Mouse (Mus musculus): ENCODE data around the gene Pls1. TPM values are rescaled to one million over a fixed set of nuclear protein-coding genes. Genes with fewer than 3 reads are reported as not detected.

Pls1 gene
- total RNA-seq (2022): 10 to 100 TPM; 16.0 to 19.6 (median 16.9) TPM

DNA sequence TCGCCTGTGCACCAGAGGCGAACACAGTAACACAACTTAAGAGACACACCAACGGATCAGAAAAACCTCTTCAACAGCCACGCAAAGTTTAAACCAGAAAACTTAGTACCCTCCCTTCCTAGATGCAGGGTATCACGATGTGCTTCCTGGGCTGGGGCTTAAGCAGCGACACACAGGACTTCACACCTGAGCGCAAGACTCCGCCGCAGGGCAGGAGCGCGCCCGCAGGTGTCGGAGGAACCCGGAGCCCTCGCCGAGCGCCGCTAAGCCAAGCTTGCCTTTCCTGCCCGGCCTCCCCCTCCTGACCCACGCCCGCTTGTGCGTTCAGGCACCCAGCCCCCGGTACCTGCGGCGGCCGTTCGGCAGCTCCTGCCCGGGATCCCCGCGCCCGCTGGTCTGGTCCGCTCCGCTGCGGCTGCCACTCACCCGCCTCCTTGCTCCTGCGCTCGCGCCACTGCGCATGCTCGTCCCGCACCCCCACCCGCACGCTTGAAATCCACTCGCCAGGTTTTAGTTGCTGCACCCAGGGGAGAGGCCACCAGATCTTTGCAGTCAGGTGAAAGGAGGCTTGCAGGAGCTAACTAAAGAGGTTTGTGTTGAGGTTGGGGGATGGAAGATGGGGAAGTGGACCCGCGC lies at the start of gene Pls1:
TSS of gene Pls1 (minus strand) at position 487 of the 636 bp plus-strand sequence.
- DNase-seq (ENCODE audit: low spot score in 2 of 2): peak; percentile 80 to 97

- no peak for DNase-seq (ENCODE audit: low spot score in 2 of 2)
Measured at GRCm38 (mm10) chr9:95882751-95883150, 37.6 kb upstream of the Pls1 start.

DNA sequence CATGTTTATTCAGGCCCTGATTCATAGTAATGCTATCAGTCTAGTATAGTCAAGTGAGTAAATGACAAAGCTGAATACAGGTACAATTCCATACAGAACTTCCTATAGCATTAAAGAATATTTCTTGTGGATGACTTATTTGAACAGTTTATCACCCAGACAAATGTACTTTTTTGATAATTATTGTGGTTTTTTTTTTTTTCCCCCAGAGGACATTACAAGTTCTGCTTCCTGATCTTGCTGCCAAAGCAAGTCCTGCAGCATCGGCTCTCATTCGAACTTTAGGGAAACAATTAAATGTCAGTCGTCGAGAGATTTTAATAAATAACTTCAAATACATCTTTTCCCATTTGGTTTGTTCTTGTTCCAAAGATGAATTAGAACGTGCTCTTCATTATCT lies 33.1 kb upstream of the Pls1 start:
- no peak for DNase-seq (ENCODE audit: low spot score in 2 of 2)

DNA sequence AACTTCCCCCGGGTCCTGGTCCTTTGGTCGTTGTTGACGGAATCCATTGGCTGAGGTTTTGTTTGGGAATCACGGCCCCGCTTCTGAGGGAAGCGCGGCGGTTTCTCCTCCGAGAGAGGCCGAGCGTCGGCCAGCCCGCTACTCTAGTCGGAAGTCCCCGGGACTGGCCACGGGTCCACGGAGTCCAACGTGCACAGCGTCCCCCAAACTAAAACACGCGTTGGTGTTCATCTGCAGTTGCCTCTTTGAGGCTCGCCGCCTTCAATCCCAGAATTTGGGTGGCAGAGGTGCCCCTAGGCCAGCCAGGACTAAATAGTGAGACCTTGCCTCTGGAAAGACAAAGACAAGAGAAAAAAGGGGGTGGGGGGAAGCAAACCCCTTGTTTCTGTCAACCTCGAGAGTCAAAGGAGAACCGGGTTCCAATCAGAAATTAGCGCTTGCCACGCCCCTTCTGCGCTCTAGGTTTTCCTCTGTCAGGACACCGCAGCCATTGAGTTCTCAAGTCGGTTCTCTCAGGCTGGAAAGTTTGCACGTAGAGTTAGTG lies 13.0 kb upstream of the Pls1 start:
- DNase-seq (ENCODE audit: low spot score in 2 of 2): peak in 1 of 2 experiments; percentile 28

DNA sequence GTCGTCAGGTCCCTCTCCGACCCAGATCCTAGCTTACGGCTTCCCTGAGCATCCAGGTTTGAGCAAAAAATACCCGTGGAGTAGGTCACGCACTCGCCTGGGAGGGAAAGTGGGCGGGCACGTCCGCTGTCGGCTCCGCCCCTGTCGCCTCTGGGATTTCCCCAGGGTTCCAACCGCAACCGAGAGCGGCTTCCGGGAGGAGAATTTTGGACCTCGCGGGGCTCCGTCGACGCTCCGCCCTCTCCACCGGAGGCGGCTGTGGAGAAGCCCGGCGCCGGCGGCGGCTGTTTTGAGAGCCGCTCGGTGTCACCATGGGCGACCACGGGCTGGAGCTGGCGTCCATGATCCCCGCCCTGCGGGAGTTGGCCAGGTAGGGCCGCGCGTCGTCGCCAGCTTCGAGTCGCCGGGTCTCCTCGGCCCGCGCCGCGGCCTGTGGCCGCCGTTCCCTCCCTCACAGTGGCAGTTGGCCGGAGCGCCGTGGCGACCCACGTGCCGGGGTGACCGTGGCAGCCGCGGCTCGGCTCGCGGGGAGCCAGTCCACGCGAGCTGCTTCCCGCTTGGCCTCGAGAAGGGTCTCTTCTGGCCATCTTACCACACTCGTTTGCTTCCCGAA lies 12.4 kb upstream of the Pls1 start, which contains the start of gene Atr:
TSS of gene Atr (plus strand) at position 184 of the 613 bp plus-strand sequence.
- peak; percentile 85 to 90 for DNase-seq (ENCODE audit: low spot score in 2 of 2)

GRCm38 (mm10) chr9:95856004-95856403 lies 10.9 kb upstream of the Pls1 start:
- DNase-seq (ENCODE audit: low spot score in 2 of 2): no peak

GRCm38 (mm10) chr9:95854891-95855290 lies 9.8 kb upstream of the Pls1 start:
- DNase-seq (ENCODE audit: low spot score in 2 of 2): no peak

GRCm38 (mm10) chr9:95852896-95853295 lies 7.8 kb upstream of the Pls1 start:
- peak in 1 of 2 experiments; percentile 63 for DNase-seq (ENCODE audit: low spot score in 2 of 2)

DNA sequence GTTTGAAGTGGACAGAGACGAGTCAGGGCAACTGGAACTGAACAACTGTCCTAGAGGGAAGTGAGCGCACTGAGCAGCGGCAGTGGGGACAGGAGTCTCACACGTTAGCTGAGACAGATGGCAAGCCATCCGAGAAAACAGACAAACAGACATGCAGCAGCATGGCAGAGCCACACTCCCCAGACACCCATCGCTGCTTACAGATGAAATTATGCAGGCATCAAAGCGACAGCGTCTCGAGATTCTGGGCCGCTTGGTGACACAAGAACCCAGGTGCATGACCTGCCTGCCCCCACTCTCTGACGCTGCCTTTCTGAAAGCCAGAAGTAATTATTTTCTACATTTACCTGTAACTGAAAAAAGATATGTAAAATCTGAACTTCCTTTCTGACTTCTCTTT lies 6.6 kb upstream of the Pls1 start:
- DNase-seq (ENCODE audit: low spot score in 2 of 2): no peak

- no peak for DNase-seq (ENCODE audit: low spot score in 2 of 2)
Measured at GRCm38 (mm10) chr9:95845711-95846110, 600 bp upstream of the Pls1 start.

DNA sequence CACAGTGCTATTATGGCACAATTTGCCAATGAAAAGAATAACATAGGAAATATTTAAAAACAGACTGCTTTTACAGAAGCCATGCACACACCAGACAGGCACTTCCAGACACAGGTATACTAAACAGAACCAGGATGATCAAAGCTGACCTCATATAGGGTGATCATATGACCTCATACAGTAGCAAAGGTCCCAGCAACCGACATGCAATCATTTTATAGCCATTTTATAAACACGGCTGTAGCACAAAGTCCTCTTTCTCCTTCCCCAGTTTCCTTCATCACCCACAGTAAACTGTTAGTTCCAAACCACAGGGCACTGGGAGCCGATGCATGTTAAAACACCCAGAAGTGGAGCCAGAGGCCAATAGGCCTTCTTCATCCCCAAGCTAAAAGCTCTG lies 5.7 kb downstream of the Pls1 start:
- no peak for DNase-seq (ENCODE audit: low spot score in 2 of 2)

- no peak for DNase-seq (ENCODE audit: low spot score in 2 of 2)
Measured at GRCm38 (mm10) chr9:95835741-95836140, 9.4 kb downstream of the Pls1 start.

- no peak for DNase-seq (ENCODE audit: low spot score in 2 of 2)
Measured at GRCm38 (mm10) chr9:95834799-95835198, 10.3 kb downstream of the Pls1 start.

- no peak for DNase-seq (ENCODE audit: low spot score in 2 of 2)
Measured at GRCm38 (mm10) chr9:95832758-95833157, 12.4 kb downstream of the Pls1 start.

- peak in 1 of 2 experiments; percentile 50 for DNase-seq (ENCODE audit: low spot score in 2 of 2)
Measured at GRCm38 (mm10) chr9:95827565-95827964, 17.5 kb downstream of the Pls1 start.

DNA sequence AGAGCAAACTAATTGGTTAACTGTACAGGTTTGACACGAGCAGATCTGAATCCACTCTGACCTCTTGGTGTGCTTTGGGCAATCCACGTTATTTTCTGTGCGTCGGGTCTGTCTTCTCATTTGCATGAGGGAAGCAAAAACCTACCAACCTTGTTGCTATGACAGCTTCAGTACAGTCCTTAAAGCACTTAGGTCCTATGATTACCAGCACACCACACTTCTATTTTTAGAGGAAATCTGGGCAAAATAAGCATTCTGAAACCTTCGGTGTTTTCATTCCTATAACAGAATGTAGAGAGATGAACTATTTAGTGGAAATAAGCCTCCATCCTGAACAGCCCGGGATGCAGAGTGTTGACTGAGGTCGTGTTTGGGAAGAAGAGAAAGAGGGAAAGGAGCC lies 22.6 kb downstream of the Pls1 start:
- DNase-seq (ENCODE audit: low spot score in 2 of 2): no peak

- no peak for DNase-seq (ENCODE audit: low spot score in 2 of 2)
Measured at GRCm38 (mm10) chr9:95815706-95816105, 29.4 kb downstream of the Pls1 start.

- no peak for DNase-seq (ENCODE audit: low spot score in 2 of 2)
Measured at GRCm38 (mm10) chr9:95815015-95815673, 30.0 kb downstream of the Pls1 start.

DNA sequence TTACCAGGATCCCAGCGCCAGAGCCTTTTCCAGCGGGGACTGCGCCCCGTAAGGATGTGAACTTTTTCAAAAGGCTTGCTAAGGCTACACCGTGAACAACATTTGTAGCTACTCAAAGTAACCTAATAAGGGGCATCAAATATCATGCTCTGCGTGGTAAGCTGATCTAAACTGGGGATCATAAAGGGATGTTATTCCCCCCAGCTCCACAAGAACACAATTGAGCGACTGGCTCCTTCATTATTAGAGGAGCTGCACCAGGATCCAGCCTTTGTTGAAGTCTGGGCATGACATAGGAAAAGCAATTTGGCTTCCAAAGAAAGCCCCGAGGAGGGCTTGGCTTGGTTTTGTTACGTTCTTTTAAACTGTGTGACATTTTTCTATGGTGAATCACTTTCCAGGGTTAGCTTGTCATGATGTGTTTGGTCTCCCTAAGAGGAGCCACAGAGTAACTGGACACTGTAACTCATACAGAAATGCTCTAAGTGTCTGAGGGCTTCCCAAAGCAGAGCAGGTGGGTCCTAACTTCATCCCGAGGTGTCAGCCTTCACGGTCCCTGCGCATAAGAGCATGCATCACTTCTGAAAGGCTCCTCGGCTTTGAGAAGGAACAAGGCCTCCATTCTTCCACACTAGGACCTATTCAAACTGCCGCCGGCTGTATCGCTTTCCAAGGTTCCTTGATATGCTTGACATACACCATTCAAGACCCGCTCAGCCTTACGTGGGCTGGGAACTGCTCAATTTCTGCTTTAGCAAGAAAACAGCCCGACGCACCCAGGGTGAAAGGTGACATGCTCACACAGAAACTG lies 31.2 kb downstream of the Pls1 start:
- DNase-seq (ENCODE audit: low spot score in 2 of 2): no peak

DNA sequence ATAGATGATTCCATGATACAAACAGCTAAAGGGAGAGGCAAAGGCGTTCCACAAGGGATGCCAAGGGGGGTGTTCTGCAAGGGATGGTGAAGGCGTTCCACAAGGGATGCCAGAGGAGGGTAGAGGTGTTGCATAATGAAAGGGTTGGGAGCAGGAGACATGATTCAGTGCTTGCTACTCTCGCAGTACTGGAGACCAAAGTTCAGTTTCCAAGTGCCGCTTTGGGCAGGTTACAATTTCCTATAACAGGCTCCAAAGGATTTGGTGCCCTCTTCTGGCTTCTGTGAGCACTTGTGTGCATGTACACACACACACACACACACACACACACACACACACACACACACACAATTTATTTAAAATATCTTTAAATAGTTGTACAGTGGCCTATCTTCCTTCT lies 33.3 kb downstream of the Pls1 start:
- no peak for DNase-seq (ENCODE audit: low spot score in 2 of 2)

- DNase-seq (ENCODE audit: low spot score in 2 of 2): no peak
Measured at GRCm38 (mm10) chr9:95809596-95809995, 35.5 kb downstream of the Pls1 start.

GRCm38 (mm10) chr9:95805449-95805848 lies 39.7 kb downstream of the Pls1 start:
- no peak for DNase-seq (ENCODE audit: low spot score in 2 of 2)

Measured in left cerebral cortex, adult 8-10 months (tissue).